Mouse (Mus musculus): Measurements from ENCODE around the gene Col16a1. TPM values are rescaled to one million over a fixed set of nuclear protein-coding genes. Genes with fewer than 3 reads are reported as not detected.

The Col16a1 gene
- total RNA-seq, 1 experiment, result 4.9 TPM

DNA sequence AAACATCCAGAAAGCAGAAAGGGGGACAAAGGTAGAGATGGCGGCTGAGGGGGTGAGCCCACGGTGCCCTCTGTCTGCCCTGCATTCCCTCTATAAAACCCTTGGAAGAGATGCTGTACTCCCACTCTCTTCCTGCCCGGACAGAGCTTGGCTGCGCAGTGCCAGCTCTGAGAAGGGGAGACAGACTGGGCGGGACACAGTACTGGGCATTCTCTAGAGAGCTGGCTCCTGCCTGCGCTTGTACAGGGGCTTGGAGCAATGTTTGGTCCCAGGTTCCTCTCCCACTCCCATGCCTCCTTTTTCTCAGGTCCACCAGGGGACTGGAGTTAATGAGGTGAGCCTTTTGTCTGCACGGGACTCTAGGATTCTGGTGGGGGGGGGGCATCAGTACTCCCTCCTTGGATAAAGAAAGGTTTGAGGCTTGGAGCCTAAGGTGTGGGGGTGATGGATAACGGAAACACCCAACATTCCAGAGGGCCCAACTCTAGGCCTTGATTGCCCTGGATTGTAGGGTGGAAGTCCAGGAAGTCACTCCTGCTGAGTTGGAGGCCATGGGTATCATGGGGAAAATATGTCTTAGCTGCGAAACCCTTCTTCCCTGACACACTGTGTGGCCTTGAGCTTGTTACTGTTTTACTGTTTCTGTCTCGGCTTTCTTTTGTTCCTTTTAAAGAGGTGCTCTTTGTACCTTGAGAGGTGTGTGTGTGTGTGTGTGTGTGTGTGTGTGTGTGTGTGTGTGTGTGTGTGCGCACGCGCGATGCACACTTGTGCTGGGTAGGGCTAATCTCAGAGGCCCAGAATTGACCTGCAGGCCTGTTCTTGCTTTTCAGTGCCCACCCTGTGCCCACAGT lies 7.7 kb downstream of the Col16a1 start:
- Histone ChIP-seq H3K36me3 (ENCODE audit: control insufficient read depth, insufficient read depth, low read length, poor library complexity, severe bottlenecking) (no peaks in the 10 kb centered on the region), H3K4me1 (ENCODE audit: control insufficient read depth in 2 of 2, insufficient read depth in 2 of 2, low read length in 2 of 2, poor library complexity in 1 of 2) (no peaks in the 10 kb centered on the region; a peak in 1 of 4 replicates), H3K9me3 (ENCODE audit: control insufficient read depth, insufficient read depth, low read depth, low read length) (no peaks in the 10 kb centered on the region), H3K9ac (ENCODE audit: insufficient read depth, low read depth, low read length, poor library complexity, severe bottlenecking) (no peak overlapping the region), H3K27ac (ENCODE audit: insufficient read depth, low read depth, low read length, poor library complexity, severe bottlenecking) (no peak overlapping the region), H3K4me3 (ENCODE audit: insufficient read depth in 1 of 2, low read depth in 1 of 2, low read length in 2 of 2, poor library complexity in 1 of 2, severe bottlenecking in 1 of 2) (no peak overlapping the region)
- no peak for DNase-seq (ENCODE audit: low read depth, low spot score)
- in situ Hi-C loops (cut with MboI; ENCODE audit: low sequenced_read_pairs in 2 of 2, unreplicated experiment in 2 of 2), result no loop called here
- TF ChIP-seq HCFC1 (IDR thresholded peaks at IDR 0.05; ENCODE audit: borderline replicate concordance, insufficient read depth, low read length) (no peak), CHD2 (IDR thresholded peaks at IDR 0.05; ENCODE audit: low read depth, low read length) (no peak), MAFK (IDR thresholded peaks at IDR 0.05; ENCODE audit: insufficient read depth, low read depth, low read length) (no peak), ZNF384 (IDR thresholded peaks at IDR 0.05; ENCODE audit: low read depth, low read length) (no peak), ZC3H11A (IDR thresholded peaks at IDR 0.05; ENCODE audit: borderline replicate concordance, low read depth, low read length) (no peak)

DNA sequence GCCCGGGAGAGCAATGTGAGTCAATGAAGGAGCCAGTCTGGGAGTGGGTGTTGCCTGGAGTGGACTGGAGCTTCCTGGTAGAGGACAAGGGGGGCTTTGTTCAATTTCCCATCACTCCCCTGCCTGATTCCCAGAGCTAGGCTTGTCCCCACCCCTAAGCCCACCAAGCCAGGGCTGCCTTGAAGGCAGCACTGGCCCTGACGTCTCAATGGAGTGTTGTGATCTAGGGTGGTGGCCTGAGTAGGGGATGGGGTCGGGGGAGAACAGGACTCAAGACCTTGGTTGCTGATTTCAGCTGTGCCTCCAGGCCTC lies 8.3 kb downstream of the Col16a1 start:
- Histone ChIP-seq H3K4me3 (ENCODE audit: insufficient read depth in 1 of 2, low read depth in 1 of 2, low read length in 2 of 2, poor library complexity in 1 of 2, severe bottlenecking in 1 of 2) (no peak overlapping the region), H3K9me3 (ENCODE audit: control insufficient read depth, insufficient read depth, low read depth, low read length) (no peaks in the 10 kb centered on the region), H3K36me3 (ENCODE audit: control insufficient read depth, insufficient read depth, low read length, poor library complexity, severe bottlenecking) (no peaks in the 10 kb centered on the region), H3K9ac (ENCODE audit: insufficient read depth, low read depth, low read length, poor library complexity, severe bottlenecking) (no peak overlapping the region), H3K4me1 (ENCODE audit: control insufficient read depth in 2 of 2, insufficient read depth in 2 of 2, low read length in 2 of 2, poor library complexity in 1 of 2) (no peaks in the 10 kb centered on the region; a peak in 1 of 4 replicates), H3K27ac (ENCODE audit: insufficient read depth, low read depth, low read length, poor library complexity, severe bottlenecking) (no peak overlapping the region)
- no peak for DNase-seq (ENCODE audit: low read depth, low spot score)
- no peak for TF ChIP-seq ZC3H11A (IDR thresholded peaks at IDR 0.05; ENCODE audit: borderline replicate concordance, low read depth, low read length)
- TF ChIP-seq ZNF384 (IDR thresholded peaks at IDR 0.05; ENCODE audit: low read depth, low read length), result no peak
- no peak for TF ChIP-seq HCFC1 (IDR thresholded peaks at IDR 0.05; ENCODE audit: borderline replicate concordance, insufficient read depth, low read length)
- no peak for TF ChIP-seq CHD2 (IDR thresholded peaks at IDR 0.05; ENCODE audit: low read depth, low read length)
- in situ Hi-C loops (cut with MboI; ENCODE audit: low sequenced_read_pairs in 2 of 2, unreplicated experiment in 2 of 2), result no loop called here

DNA sequence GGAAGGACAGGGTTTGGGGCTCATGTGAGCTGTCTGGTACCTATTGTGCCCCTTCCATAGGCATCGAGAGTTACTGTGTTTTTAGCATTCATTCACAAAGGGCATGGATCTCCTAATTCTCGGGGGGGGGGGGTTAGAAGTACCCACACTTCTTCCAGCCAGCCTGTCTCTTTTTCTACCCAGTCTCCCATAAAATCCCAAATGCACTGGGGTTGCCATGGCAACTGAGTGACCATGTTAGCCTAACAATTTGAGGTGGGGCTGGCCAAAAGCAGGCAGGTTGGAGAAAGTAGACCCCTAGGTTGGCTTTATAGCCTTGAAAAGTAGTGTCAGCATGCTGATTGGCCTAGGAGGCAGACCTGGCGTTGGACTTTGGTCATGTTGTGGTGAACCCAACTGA lies 8.8 kb downstream of the Col16a1 start:
- TF ChIP-seq HCFC1 (IDR thresholded peaks at IDR 0.05; ENCODE audit: borderline replicate concordance, insufficient read depth, low read length), result no peak
- TF ChIP-seq ZNF384 (IDR thresholded peaks at IDR 0.05; ENCODE audit: low read depth, low read length), result no peak
- no peak for TF ChIP-seq CHD2 (IDR thresholded peaks at IDR 0.05; ENCODE audit: low read depth, low read length)
- TF ChIP-seq ZC3H11A (IDR thresholded peaks at IDR 0.05; ENCODE audit: borderline replicate concordance, low read depth, low read length), result no peak
- no peak for TF ChIP-seq MAFK (IDR thresholded peaks at IDR 0.05; ENCODE audit: insufficient read depth, low read depth, low read length)
- Histone ChIP-seq H3K9me3 (ENCODE audit: control insufficient read depth, insufficient read depth, low read depth, low read length) (no peaks in the 10 kb centered on the region), H3K4me3 (ENCODE audit: insufficient read depth in 1 of 2, low read depth in 1 of 2, low read length in 2 of 2, poor library complexity in 1 of 2, severe bottlenecking in 1 of 2) (no peak overlapping the region), H3K36me3 (ENCODE audit: control insufficient read depth, insufficient read depth, low read length, poor library complexity, severe bottlenecking) (no peaks in the 10 kb centered on the region), H3K9ac (ENCODE audit: insufficient read depth, low read depth, low read length, poor library complexity, severe bottlenecking) (no peak overlapping the region), H3K4me1 (ENCODE audit: control insufficient read depth in 2 of 2, insufficient read depth in 2 of 2, low read length in 2 of 2, poor library complexity in 1 of 2) (no peaks in the 10 kb centered on the region; a peak in 1 of 4 replicates), H3K27ac (ENCODE audit: insufficient read depth, low read depth, low read length, poor library complexity, severe bottlenecking) (no peak overlapping the region)
- DNase-seq (ENCODE audit: low read depth, low spot score), result no peak
- in situ Hi-C loops (cut with MboI; ENCODE audit: low sequenced_read_pairs in 2 of 2, unreplicated experiment in 2 of 2), result no loop called here

DNA sequence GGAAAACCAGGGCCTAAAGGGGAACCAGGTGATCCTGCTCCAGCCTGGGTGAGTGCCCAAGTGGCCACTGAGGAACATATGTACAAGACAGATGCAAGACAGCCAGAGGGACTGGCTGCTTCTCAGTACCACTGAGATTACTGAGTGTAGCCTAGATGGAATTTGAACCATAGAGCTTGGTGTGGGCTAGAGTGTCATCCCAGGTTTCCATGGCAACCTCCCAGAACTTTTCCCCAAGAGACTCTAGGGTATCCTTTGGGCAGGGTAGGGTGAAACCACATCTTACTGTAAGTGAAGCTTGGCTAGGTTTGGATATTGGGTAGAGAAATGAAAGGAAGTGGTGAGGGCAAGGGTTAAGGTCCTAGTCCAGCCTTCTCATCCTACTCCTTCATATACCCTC lies 13.3 kb downstream of the Col16a1 start:
- Histone ChIP-seq H3K4me3 (ENCODE audit: insufficient read depth in 1 of 2, low read depth in 1 of 2, low read length in 2 of 2, poor library complexity in 1 of 2, severe bottlenecking in 1 of 2) (no peak overlapping the region), H3K27ac (ENCODE audit: insufficient read depth, low read depth, low read length, poor library complexity, severe bottlenecking) (no peak overlapping the region), H3K4me1 (ENCODE audit: control insufficient read depth in 2 of 2, insufficient read depth in 2 of 2, low read length in 2 of 2, poor library complexity in 1 of 2) (no peaks in the 10 kb centered on the region; a peak in 1 of 4 replicates), H3K9me3 (ENCODE audit: control insufficient read depth, insufficient read depth, low read depth, low read length) (no peaks in the 10 kb centered on the region), H3K36me3 (ENCODE audit: control insufficient read depth, insufficient read depth, low read length, poor library complexity, severe bottlenecking) (no peaks in the 10 kb centered on the region), H3K9ac (ENCODE audit: insufficient read depth, low read depth, low read length, poor library complexity, severe bottlenecking) (no peak overlapping the region)
- in situ Hi-C loops (cut with MboI; ENCODE audit: low sequenced_read_pairs in 2 of 2, unreplicated experiment in 2 of 2), result no loop called here
- DNase-seq (ENCODE audit: low read depth, low spot score), result peak; percentile 50
- TF ChIP-seq ZNF384 (IDR thresholded peaks at IDR 0.05; ENCODE audit: low read depth, low read length) (no peak), CHD2 (IDR thresholded peaks at IDR 0.05; ENCODE audit: low read depth, low read length) (no peak), ZC3H11A (IDR thresholded peaks at IDR 0.05; ENCODE audit: borderline replicate concordance, low read depth, low read length) (no peak), HCFC1 (IDR thresholded peaks at IDR 0.05; ENCODE audit: borderline replicate concordance, insufficient read depth, low read length) (no peak), MAFK (IDR thresholded peaks at IDR 0.05; ENCODE audit: insufficient read depth, low read depth, low read length) (no peak)

Data from ES-E14 (cell line).